In the genomic region with DNA sequence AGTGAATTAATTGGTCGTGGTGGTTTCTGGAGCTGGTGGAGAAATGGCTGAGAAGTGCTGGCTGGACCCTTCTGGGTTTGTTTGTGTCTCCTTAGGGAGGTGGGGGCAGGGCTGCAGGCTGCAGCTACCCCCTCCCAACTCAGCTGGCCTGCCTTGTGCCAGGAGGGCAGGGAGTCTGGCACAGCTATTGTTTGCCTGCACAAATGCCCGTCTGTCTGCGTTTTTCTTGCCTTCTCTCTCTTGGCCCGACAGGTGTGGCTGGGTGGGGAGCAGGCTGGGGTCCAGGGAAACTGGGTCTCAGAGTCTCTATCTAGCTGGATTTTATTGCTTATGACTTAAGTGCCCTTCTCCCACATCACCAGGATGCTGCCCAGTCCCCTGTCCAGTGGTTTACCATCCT, we compare ENCODE assay signal across 10 mouse cellular contexts. TPM values are rescaled to one million over a fixed set of nuclear protein-coding genes. Genes with fewer than 3 reads are reported as not detected.
DNase-seq lines count a peak whose midpoint lies in the region; ATAC-seq lines count a peak whose summit lies in the region.
"Had no signal": no experiment of that assay in that cellular context is flagged by ENCODE, and none has a peak within 500 bp of the region (broad histone marks: within the 10 kb centered on the region; RNA-seq: fewer than 3 reads in every experiment).

No protein-coding gene starts in this region.

- H3K4me2 ChIP-seq in kidney, embryonic 15.5 days = peak overlapping the region; percentile 83

- peaks cover 78% of the 10 kb centered on the region for H3K4me1 ChIP-seq in kidney, embryonic 15.5 days
- H3K4me1 ChIP-seq in midbrain, embryonic 10.5 days = peaks cover 85% of the 10 kb centered on the region

- H3K27me3 ChIP-seq in kidney, embryonic 15.5 days = no peaks in the 10 kb centered on the region
- H3K27me3 ChIP-seq in midbrain, embryonic 10.5 days (ENCODE audit: low read depth, poor library complexity, severe bottlenecking) = 0 out of 2 replicates have a peak, but pooled peaks cover 4% of the 10 kb centered on the region
- H3K27me3 ChIP-seq: Patski had no signal

- intact Hi-C loops in heart, postnatal 36 days (cut with DNase I) = no loop called here

- 21% methylated on average over 4 of the region's 4 CpGs for WGBS in kidney, embryonic 15.5 days
- WGBS in midbrain, embryonic 10.5 days = 39% methylated on average over 4 of the region's 4 CpGs

- ATAC-seq in kidney, embryonic 15.5 days (replicated peaks; ENCODE audit: low FRiP score) = no peak
- no peak for ATAC-seq in erythroblast, adult 5-6 weeks (replicated peaks; ENCODE audit: low FRiP score, poor library complexity, severe bottlenecking)

- H3K9me3 ChIP-seq in kidney, embryonic 15.5 days (replicated peaks) = no peaks in the 10 kb centered on the region
- no peaks in the 10 kb centered on the region for H3K9me3 ChIP-seq in midbrain, embryonic 10.5 days (replicated peaks)

- peak overlapping the region; percentile 98 for H3K27ac ChIP-seq in kidney, embryonic 15.5 days
- H3K27ac ChIP-seq in midbrain, embryonic 10.5 days (replicated peaks) = peak overlapping the region; percentile 98

- peaks cover 24% of the 10 kb centered on the region for H3K36me3 ChIP-seq in kidney, embryonic 15.5 days
- peaks cover 48% of the 10 kb centered on the region for H3K36me3 ChIP-seq in midbrain, embryonic 10.5 days

- peak overlapping the region; percentile 71 for H3K4me3 ChIP-seq in kidney, embryonic 15.5 days (replicated peaks)
- peak overlapping the region; percentile 82 for H3K4me3 ChIP-seq in midbrain, embryonic 10.5 days

- DNase-seq in kidney, postnatal 25 days = no peak
- DNase-seq in cerebellum, adult 18-20 months = peak; percentile 77 to 83
- DNase-seq in heart, postnatal 36 days = peak; percentile 14 to 24
- DNase-seq in midbrain, embryonic 10.5 days (ENCODE audit: low spot score) = no peak
- DNase-seq in thymus, postnatal 4 days = no peak
- no peak for DNase-seq in gastrocnemius, postnatal 10 days

- peak overlapping the region; percentile 85; the same call in 1 of the 2 replicates for H3K9ac ChIP-seq in kidney, embryonic 15.5 days

RNA-seq across cellular contexts. Expression of a gene that starts 18.6 kb away (rescaled TPM):
- polyA plus RNA-seq in kidney, embryonic 15.5 days (2015; fragmentation: Nextera tagmentation; extraction: Ambion mirVana) = 99.8 and 104 TPM in 2 replicates
- total RNA-seq in heart, postnatal 36 days (2021) = 10 to 100 TPM; 42.2 to 51.1 TPM
- polyA plus RNA-seq in midbrain, embryonic 10.5 days (2016; fragmentation: Nextera tagmentation; extraction: Ambion mirVana) = 82.2 and 106 TPM in 2 replicates
- total RNA-seq in gastrocnemius, postnatal 10 days (2021) = 10 to 100 TPM; 58.2 to 97.6 TPM
- total RNA-seq in erythroblast, adult 5-6 weeks (2015; ENCODE audit: low replicate concordance) = 15.2 and 20.5 TPM in 2 replicates
- 16.7 and 18.1 TPM in 2 replicates for total RNA-seq in erythroblast, adult 5-6 weeks (2017; ENCODE audit: low replicate concordance)

RNA-seq across cellular contexts. Expression of a gene that starts 28.6 kb away (rescaled TPM):
- polyA plus RNA-seq in kidney, embryonic 15.5 days (2015; fragmentation: Nextera tagmentation; extraction: Ambion mirVana) = not detected in 2 replicates
- total RNA-seq in heart, postnatal 36 days (2021) = under 1 TPM in 1 of 2 experiments, not detected in 1; 0.22 TPM
- polyA plus RNA-seq in midbrain, embryonic 10.5 days (2016; fragmentation: Nextera tagmentation; extraction: Ambion mirVana) = not detected in 2 replicates
- total RNA-seq in gastrocnemius, postnatal 10 days (2021) = not detected
- total RNA-seq in erythroblast, adult 5-6 weeks (2015; ENCODE audit: low replicate concordance) = not detected in 2 replicates
- not detected in 2 replicates for total RNA-seq in erythroblast, adult 5-6 weeks (2017; ENCODE audit: low replicate concordance)
- total RNA-seq: layer of hippocampus, adult 18-20 months had no signal
- polyA plus RNA-seq: Patski had no signal

RNA-seq across cellular contexts. Expression of a gene that starts 48.6 kb away (rescaled TPM):
- 300 and 318 TPM in 2 replicates for polyA plus RNA-seq in kidney, embryonic 15.5 days (2015; fragmentation: Nextera tagmentation; extraction: Ambion mirVana)
- total RNA-seq in heart, postnatal 36 days (2021) = 10 to 100 TPM; 70.7 to 73.8 TPM
- polyA plus RNA-seq in midbrain, embryonic 10.5 days (2016; fragmentation: Nextera tagmentation; extraction: Ambion mirVana) = 201 and 207 TPM in 2 replicates
- total RNA-seq in gastrocnemius, postnatal 10 days (2021) = 100 to 1,000 TPM; 108 to 125 TPM
- total RNA-seq in erythroblast, adult 5-6 weeks (2015; ENCODE audit: low replicate concordance) = 80.3 and 91.8 TPM in 2 replicates
- 24.3 and 35.9 TPM in 2 replicates for total RNA-seq in erythroblast, adult 5-6 weeks (2017; ENCODE audit: low replicate concordance)

Comparison
In these comparisons a context has a peak if more than half of its experiments do, and no peak if none do; other contexts are left out.
1. DNase-seq: peak in cerebellum, adult 18-20 months (2 of 2) and heart, postnatal 36 days (2 of 2); none in kidney, postnatal 25 days (0 of 2), midbrain, embryonic 10.5 days (single experiment), thymus, postnatal 4 days (single experiment) and gastrocnemius, postnatal 10 days (single experiment).